Mouse (Mus musculus) midbrain, embryonic 14.5 days (tissue): Measurements from ENCODE around the gene Wapl. TPM values are rescaled to one million over a fixed set of nuclear protein-coding genes. Genes with fewer than 3 reads are reported as not detected.

Experiments used
- ATAC-seq: fragments of 200-750 bp; cut with Nextera tagmentation; 2 replicates; pipeline ENCODE4 v1.8.0; 2017; ENCODE audit warnings: moderate number of reproducible peaks, moderate library complexity; ENCODE audit not compliant: low FRiP score, low TSS enrichment
- DNase-seq: peaks from one replicate; pipeline ENCODE4 v3.0.0-alpha.2; 2015
- H3K27ac ChIP-seq: fragments of 300-500 bp; sonication (generic); replicated peaks from 2 replicates; pipeline ENCODE4 v1.5.1; 2014; ENCODE audit warnings: mild to moderate bottlenecking, low read depth, low read length, moderate library complexity
- H3K27me3 ChIP-seq: fragments of 300-500 bp; sonication (generic); 2 replicates; pipeline ENCODE4 v1.6.1; 2014; ENCODE audit warnings: low read length, control low read depth, mixed read lengths; ENCODE audit not compliant: control insufficient read depth, insufficient read depth
- H3K36me3 ChIP-seq: fragments of 300-500 bp; sonication (generic); 2 replicates; pipeline ENCODE4 v1.6.1; 2014; ENCODE audit warnings: low read length, control low read depth; ENCODE audit not compliant: control insufficient read depth, insufficient read depth
- H3K4me1 ChIP-seq: fragments of 300-500 bp; sonication (generic); 2 replicates; pipeline ENCODE4 v1.6.1; 2014; ENCODE audit warnings: mild to moderate bottlenecking, antibody characterized with exemption, low read length, control low read depth; ENCODE audit not compliant: control insufficient read depth, insufficient read depth
- H3K4me2 ChIP-seq: fragments of 300-500 bp; sonication (generic); 2 replicates; pipeline ENCODE4 v1.6.1; 2014; ENCODE audit warnings: mild to moderate bottlenecking, low read length, moderate library complexity
- H3K4me3 ChIP-seq: fragments of 300-500 bp; sonication (generic); replicated peaks from 2 replicates; pipeline ENCODE4 v1.5.1; 2014; ENCODE audit warnings: low read depth, low read length
- H3K9ac ChIP-seq: fragments of 300-500 bp; sonication (generic); replicated peaks from 2 replicates; pipeline ENCODE4 v1.6.1; 2014; ENCODE audit warnings: mild to moderate bottlenecking, low read length, moderate library complexity
- H3K9me3 ChIP-seq: fragments of 300-500 bp; sonication (generic); 2 replicates; pipeline ENCODE4 v1.6.1; 2016; ENCODE audit warnings: low read length, control low read depth, mixed read lengths; ENCODE audit not compliant: control insufficient read depth
- WGBS: fragments of 180-500 bp; shearing (Covaris S2); extraction: QIAGEN DNeasy Blood & Tissue Kit; methylation state at CpG from one replicate; pipeline ENCODE4 v1.1.7; 2014; 5-methylcytosine and 5-hydroxymethylcytosine counted together
- polyA plus RNA-seq: library from polyadenylated mRNA; unstranded; fragments of >200 nt; fragmentation: Nextera tagmentation; extraction: Ambion mirVana; gene quantifications from 2 replicates; pipeline ENCODE4 v1.2.1, GENCODE M21; 2014

Gene Wapl
- 17.3 and 22.7 TPM in 2 replicates for polyA plus RNA-seq

- peak; percentile 99 for DNase-seq
- ATAC-seq: peak; percentile 99
- Histone ChIP-seq H3K4me1 (peaks cover 14% of the 10 kb centered on the region; the same call in 1 of the 2 replicates), H3K36me3 (no peaks in the 10 kb centered on the region; the same call in 1 of the 2 replicates), H3K4me3 (peak within 1 kb of the TSS; percentile 98), H3K9me3 (no peaks in the 10 kb centered on the region), H3K27me3 (no peaks in the 10 kb centered on the region), H3K9ac (peak within 1 kb of the TSS; percentile 93), H3K27ac (peak within 1 kb of the TSS; percentile 94), H3K4me2 (peak within 1 kb of the TSS; percentile 97)
- WGBS: under 1% methylated on average over 87 of the region's 90 CpGs
Measured at GRCm38 (mm10) chr14:34673395-34674228, at the start of gene Wapl. Gene Wapl (plus strand): TSS chr14:34673928.

DNA sequence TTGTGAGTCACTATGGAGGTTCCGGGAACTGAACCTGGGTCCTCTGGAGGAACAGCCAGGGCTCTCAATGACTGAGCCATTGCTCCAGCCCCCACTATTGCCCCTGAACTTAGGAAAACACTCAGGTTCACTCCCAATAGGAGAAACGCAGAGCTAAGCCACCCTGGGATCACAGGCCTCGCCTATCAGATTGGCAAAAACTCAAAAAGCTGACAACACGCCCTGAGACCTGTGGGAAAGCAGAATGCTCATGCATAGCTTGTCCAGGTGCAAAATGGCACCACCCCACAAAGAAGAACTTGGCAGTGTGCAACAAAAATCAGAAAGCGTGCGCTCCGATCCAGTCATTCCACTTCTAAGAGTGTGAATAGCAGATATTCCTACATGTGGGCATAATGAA, 46.9 kb upstream of the Wapl start:
- H3K36me3 ChIP-seq: no peaks in the 10 kb centered on the region
- H3K4me2 ChIP-seq: no peak overlapping the region
- H3K27me3 ChIP-seq: no peaks in the 10 kb centered on the region
- H3K4me3 ChIP-seq: no peak overlapping the region
- H3K27ac ChIP-seq: no peak overlapping the region
- H3K9ac ChIP-seq: no peak overlapping the region
- 90% methylated on average over 7 of the region's 7 CpGs for WGBS
- DNase-seq (no peak), ATAC-seq (no peak)
- H3K9me3 ChIP-seq: no peaks in the 10 kb centered on the region
- H3K4me1 ChIP-seq: no peaks in the 10 kb centered on the region

DNA sequence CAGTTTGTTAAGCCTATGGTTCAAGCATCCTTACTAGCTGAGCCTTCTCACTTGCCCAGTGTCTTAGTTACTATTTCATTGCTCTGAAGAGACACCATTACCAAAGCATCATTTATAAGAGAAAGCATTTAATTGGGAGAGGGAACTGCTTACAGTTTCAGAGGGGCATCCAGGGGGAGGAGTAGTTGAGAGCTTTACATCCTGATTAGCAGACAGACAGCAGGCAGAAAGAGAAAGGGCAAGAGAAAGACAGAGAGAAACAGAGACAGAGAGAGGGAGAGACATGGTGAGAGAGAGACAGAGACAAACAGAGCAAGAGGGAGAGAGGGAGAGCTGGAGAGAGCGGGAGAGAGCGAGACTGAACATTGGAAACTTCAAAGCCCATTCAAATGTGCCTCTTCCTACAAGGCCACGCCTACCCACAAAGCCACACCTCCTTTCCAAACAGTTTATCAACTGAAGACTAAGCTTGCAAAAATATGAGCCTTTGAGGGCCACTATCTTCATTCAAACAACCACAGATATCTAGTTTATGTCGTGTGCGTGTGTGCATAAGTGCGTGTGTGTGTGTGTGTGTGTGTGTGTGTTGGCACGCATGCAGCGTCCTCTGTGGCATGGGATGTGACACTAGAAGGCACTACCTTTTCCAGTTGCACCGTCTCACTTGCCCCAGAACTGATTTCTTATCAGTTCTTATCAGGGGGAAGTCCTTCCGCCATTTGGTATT, 40.8 kb upstream of the Wapl start:
- 82% methylated on average over 10 of the region's 10 CpGs for WGBS
- H3K4me3 ChIP-seq: no peak overlapping the region
- H3K27ac ChIP-seq: no peak overlapping the region
- no peaks in the 10 kb centered on the region for H3K36me3 ChIP-seq
- H3K9me3 ChIP-seq: no peaks in the 10 kb centered on the region
- DNase-seq: no peak
- ATAC-seq: no peak
- no peaks in the 10 kb centered on the region for H3K27me3 ChIP-seq
- no peak overlapping the region for H3K4me2 ChIP-seq
- no peaks in the 10 kb centered on the region for H3K4me1 ChIP-seq
- H3K9ac ChIP-seq: no peak overlapping the region

DNA sequence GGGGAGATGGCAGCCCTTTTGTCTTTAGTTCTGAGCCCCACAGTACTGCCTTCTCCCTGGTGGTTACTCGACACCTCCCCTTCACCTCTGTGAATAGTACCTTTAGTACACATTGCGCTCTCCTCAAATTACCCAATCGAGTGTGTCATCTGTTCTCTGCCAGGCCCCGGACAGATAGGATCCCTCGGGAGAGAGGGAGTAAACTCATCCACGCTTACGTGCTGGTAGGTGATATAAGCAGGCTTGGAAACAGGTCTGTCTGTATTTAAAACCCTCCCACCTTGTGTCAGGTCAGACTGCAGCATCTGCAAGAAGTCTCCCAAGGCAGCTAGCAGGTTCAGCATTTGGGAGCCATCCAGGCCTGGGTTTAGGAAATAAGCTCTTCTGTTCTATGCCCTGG, 38.5 kb upstream of the Wapl start:
- no peaks in the 10 kb centered on the region for H3K27me3 ChIP-seq
- no peaks in the 10 kb centered on the region for H3K36me3 ChIP-seq
- no peak for DNase-seq
- H3K4me2 ChIP-seq: no peak overlapping the region
- no peaks in the 10 kb centered on the region for H3K9me3 ChIP-seq
- ATAC-seq: no peak
- H3K4me3 ChIP-seq: no peak overlapping the region
- WGBS: 57% methylated on average over 7 of the region's 7 CpGs
- H3K4me1 ChIP-seq: no peaks in the 10 kb centered on the region
- H3K27ac ChIP-seq: no peak overlapping the region
- H3K9ac ChIP-seq: no peak overlapping the region

- Histone ChIP-seq H3K9ac (no peak overlapping the region), H3K27me3 (no peaks in the 10 kb centered on the region), H3K27ac (no peak overlapping the region), H3K36me3 (no peaks in the 10 kb centered on the region), H3K4me1 (no peaks in the 10 kb centered on the region), H3K4me2 (no peak overlapping the region), H3K4me3 (no peak overlapping the region), H3K9me3 (no peaks in the 10 kb centered on the region)
- DNase-seq (no peak), ATAC-seq (no peak)
- 88% methylated on average over 6 of the region's 6 CpGs for WGBS
Measured at GRCm38 (mm10) chr14:34635721-34636120, 38.0 kb upstream of the Wapl start.

DNA sequence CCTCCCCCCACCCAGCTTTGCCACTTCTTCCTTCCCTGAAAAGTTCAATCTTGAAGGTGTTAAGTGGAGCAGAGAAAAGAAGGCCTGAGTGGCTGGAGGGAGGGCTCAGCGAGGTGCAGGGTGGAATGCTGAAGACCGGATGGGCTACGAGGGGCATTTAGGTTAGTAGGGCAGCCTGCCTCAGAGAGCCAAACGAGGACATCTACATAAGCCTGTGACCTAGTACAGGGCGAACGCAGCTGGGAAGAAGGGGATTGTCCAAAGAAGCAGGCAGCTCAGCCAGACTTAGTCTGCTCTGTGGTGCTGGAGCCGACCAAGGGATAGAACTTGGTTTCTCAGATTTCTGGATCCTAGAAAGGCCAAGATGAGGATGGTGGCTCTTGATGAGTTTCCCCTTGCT, 29.6 kb upstream of the Wapl start:
- Histone ChIP-seq H3K4me1 (no peaks in the 10 kb centered on the region), H3K27ac (no peak overlapping the region), H3K4me2 (no peak overlapping the region), H3K9ac (no peak overlapping the region), H3K36me3 (no peaks in the 10 kb centered on the region), H3K4me3 (no peak overlapping the region), H3K9me3 (no peaks in the 10 kb centered on the region), H3K27me3 (no peaks in the 10 kb centered on the region)
- ATAC-seq: no peak
- 82% methylated on average over 7 of the region's 7 CpGs for WGBS
- no peak for DNase-seq

- H3K9ac ChIP-seq: no peak overlapping the region
- DNase-seq: no peak
- no peak for ATAC-seq
Measured at GRCm38 (mm10) chr14:34647870-34648475, 25.8 kb upstream of the Wapl start.

DNA sequence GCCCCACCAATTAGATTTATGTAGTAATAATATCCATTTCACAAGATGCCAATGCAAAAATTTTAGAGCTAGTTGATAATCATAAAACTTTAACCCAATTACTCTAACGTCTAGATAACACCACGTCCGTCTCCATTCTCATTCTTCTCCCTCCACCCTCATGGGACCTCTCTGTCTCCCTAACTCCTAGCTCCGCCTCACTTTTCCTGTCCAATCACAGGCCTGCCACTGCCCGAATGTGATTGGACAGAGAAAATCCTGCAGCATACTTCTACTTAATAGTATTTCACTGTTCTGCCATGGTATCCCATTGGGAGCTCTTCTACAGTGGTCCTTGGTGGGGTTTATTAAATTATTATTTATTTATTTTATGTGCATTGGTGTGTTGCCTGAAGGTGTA, 16.6 kb upstream of the Wapl start:
- ATAC-seq (no peak), DNase-seq (no peak)
- H3K4me3 ChIP-seq: no peak overlapping the region
- no peak overlapping the region for H3K4me2 ChIP-seq
- peaks cover 10% of the 10 kb centered on the region; the same call in 1 of the 2 replicates for H3K4me1 ChIP-seq
- no peaks in the 10 kb centered on the region for H3K36me3 ChIP-seq
- H3K9ac ChIP-seq: no peak overlapping the region
- no peaks in the 10 kb centered on the region for H3K9me3 ChIP-seq
- 93% methylated on average over 5 of the region's 5 CpGs for WGBS
- H3K27me3 ChIP-seq: peaks cover 23% of the 10 kb centered on the region
- H3K27ac ChIP-seq: no peak overlapping the region

More at GRCm38 (mm10) chr14:34647870-34648475, 25.8 kb upstream of the Wapl start:
- Histone ChIP-seq H3K27me3 (no peaks in the 10 kb centered on the region), H3K36me3 (no peaks in the 10 kb centered on the region), H3K27ac (no peak overlapping the region), H3K4me1 (no peaks in the 10 kb centered on the region), H3K4me2 (no peak overlapping the region), H3K9me3 (no peaks in the 10 kb centered on the region), H3K4me3 (no peak overlapping the region)
- 78% methylated on average over 8 of the region's 8 CpGs for WGBS
